Mouse (Mus musculus): ENCODE measurements around the gene Gm3453. TPM values are rescaled to one million over a fixed set of nuclear protein-coding genes. Genes with fewer than 3 reads are reported as not detected.
"Not testable (repeated sequence)": the region's sequence is repeated elsewhere in the genome, so short reads cannot be mapped to it uniquely, and the experiment has no call there.

Gm3453 gene
- total RNA-seq (2021): under 1 TPM; 0.66 to 0.80 TPM

GRCm38 (mm10) chr14:5979037-5979436, at the start of gene Gm3453:
Gene Gm3453, minus strand, starts transcription at chr14:5979137.
- DNase-seq; intact Hi-C loops (cut with DNase I): not testable (repeated sequence)

DNA sequence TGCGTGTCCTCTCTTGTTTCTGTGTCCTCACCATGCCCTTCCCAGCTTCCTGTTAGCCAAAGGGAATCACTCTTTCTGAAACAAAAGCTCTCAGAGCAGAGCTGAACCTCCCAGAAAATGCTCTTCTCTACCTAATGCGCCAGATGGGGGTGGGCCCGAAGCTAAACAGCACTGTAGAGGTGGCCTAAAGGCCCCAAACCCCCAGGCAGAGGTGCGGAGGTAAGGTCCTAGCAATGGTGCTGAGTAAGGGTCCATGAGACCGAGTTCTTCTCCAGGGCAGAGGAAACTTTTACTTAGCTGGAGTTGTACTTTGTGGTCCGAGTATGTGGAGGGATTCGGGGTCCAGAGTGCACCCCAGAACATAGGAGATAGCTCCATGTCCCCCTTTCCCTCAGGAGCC, 8.2 kb upstream of the Gm3453 start:
- intact Hi-C loops (cut with DNase I): not testable (repeated sequence)
- peak; percentile 1 for DNase-seq

DNA sequence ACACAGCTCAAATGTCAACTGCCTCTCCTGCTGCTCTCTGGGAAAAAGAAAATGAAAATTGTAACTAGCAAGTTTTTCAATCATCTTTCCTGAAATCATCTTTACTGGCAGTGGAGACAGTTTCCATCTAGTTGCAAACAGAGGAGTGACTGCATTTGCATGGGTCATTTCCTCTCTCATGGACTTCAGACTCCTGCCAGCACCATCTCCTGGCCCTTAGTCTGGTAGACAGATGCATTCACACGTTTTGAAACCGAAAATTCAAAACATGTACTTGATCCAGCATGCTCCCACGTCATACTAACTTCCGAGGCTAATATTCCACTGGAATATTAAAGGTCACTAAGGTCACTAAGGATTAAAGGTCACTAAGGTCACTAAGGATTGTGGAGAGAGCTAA, 16.5 kb downstream of the Gm3453 start:
- intact Hi-C loops (cut with DNase I); DNase-seq: not testable (repeated sequence)

DNA sequence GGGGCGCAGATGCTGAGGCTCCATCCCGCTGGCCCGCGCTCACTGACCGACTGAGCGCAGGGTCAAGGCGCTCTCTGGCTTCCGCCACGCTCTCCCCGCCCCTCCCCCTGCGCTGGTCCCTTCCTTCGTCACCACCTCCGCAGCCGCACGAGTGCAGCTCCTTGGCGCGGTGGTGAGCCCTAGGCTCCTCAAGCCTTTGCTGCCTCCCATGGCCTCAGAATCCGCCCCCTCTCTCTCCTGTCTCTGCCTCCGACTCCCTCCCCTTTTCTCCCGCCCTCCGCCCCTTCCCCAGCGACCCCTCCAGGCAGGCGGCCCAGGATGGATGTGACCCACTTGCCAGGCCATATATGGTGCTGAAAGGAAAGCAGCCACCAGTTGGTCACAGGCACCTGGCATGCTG, 17.3 kb downstream of the Gm3453 start, which contains the start of gene Gm3248:
Gm3248 (minus strand) TSS at position 111 of the 400 bp plus-strand sequence.
- intact Hi-C loops (cut with DNase I): not testable (repeated sequence)
- DNase-seq: peak; percentile 29

GRCm38 (mm10) chr14:5961102-5961501, 17.8 kb downstream of the Gm3453 start:
- peak; percentile 7 for DNase-seq
- intact Hi-C loops (cut with DNase I): not testable (repeated sequence)

DNA sequence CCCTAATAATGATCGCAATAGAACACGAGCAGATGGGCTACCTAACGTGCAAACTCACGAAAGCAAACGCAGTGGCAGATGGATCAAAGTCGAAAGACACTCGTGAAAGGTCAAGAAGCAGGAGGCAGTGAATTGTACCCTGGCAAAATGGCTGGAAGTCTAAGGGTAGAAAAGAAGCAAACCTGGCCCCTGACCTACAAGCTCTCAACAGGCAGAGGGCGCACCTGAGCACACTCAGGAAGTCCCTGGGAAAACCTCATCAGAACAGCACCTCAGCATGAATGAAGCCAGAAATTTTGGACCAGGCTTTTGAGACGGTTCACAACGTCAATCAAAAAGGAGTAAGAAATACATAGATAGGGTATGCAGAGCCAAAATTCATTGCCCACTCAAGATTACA, 18.5 kb downstream of the Gm3453 start:
- DNase-seq: peak; percentile 17

DNA sequence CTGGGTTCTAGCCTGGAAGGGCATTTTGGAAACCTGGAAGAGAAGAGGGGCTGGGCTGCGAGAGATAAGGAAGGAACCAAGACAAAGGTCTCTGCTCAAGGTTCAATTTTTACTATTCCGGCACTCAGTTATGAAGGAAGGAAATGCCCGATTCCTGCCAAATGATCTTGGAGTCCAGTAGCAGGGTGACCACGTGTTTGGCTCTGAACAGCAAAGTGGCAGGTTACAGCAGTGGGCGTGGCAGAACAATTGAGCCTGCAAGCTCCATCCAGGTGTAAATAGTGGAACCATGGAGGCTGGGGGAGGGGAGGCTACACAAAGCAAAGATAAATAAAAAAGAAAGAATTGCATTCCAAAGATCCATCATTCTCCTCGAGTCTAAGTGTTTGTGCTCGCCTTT, 55.7 kb downstream of the Gm3453 start:
- not testable (repeated sequence) for DNase-seq

More for the DNA sequence above, 18.5 kb downstream of the Gm3453 start:
- intact Hi-C loops (cut with DNase I): not testable (repeated sequence)

More for the DNA sequence above, 55.7 kb downstream of the Gm3453 start:
- intact Hi-C loops (cut with DNase I): not testable (repeated sequence)

Other genes with a start within 250 kb of the Gm3453 start
- gene Gm3373, start 237.6 kb downstream of the Gm3453 start, total RNA-seq (2021): 1 to 10 TPM; 3.5 to 3.9 TPM
- gene Gm3383, start 171.2 kb downstream of the Gm3453 start, total RNA-seq (2021): 10 to 100 TPM; 11.9 to 12.7 TPM
- not detected for gene Gm3424, start 148.8 kb downstream of the Gm3453 start, total RNA-seq (2021)
- 1 to 10 TPM; 2.2 to 2.9 TPM for gene Gm8237, start 98.8 kb downstream of the Gm3453 start, total RNA-seq (2021)
- gene Gm3248, start 17.4 kb downstream of the Gm3453 start, total RNA-seq (2021): 1 to 10 TPM; 1.9 to 2.0 TPM
- under 1 TPM in 1 of 2 experiments, not detected in 1; 0.28 TPM for gene Gm6337, start 79.1 kb upstream of the Gm3453 start, total RNA-seq (2021)
- 1 to 10 TPM; 1.5 to 1.7 TPM for gene Gm8206, start 114.8 kb upstream of the Gm3453 start, total RNA-seq (2021)
- gene Gm3468, start 129.5 kb upstream of the Gm3453 start, total RNA-seq (2021): 1 to 10 TPM; 5.1 to 5.6 TPM
- not detected for gene Gm3476, start 146.7 kb upstream of the Gm3453 start, total RNA-seq (2021)
- 1 to 10 TPM; 2.6 to 3.1 TPM for gene Gm21560, start 240.2 kb upstream of the Gm3453 start, total RNA-seq (2021)